ENCODE assay signal across 20 mouse cellular contexts in the genomic region with DNA sequence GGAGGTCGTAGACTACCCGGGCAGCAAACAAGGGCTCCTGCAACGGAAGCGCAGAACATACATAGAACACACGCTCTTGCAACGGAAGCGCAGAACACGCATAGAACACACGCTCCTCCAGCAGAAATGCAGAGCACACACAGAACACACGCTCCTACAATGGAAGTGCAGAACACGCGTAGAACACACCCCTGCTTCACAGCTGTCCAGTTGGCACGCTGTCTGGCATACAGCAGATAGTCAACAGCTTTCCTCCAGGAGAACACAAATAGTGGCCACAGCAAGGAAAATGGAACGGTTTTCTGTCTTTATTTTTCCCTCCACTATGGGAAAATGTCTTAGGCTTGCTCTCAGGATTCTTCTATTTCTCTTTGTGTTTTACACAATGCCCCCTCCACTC.
"Had no signal": no experiment of that assay in that cellular context is flagged by ENCODE, and none has a peak within 500 bp of the region (broad histone marks: within the 10 kb centered on the region; RNA-seq: fewer than 3 reads in every experiment).

No protein-coding gene starts in this region.

- DNase-seq: kidney, adult 8-10 months; kidney, postnatal 10 days; kidney, postnatal 36 days; liver, embryonic 13.5 days; lung, adult 2 months; lung, postnatal 14 days; lung, postnatal 4 days; retina, postnatal 1 day; right cerebral cortex, postnatal 14 days; right cerebral cortex, postnatal 4 days; thymus, adult 2 months; thymus, postnatal 14 days; thymus, postnatal 4 days had no signal

- H3K4me3 ChIP-seq: kidney, embryonic 15.5 days; left cerebral cortex, adult 2 months; liver, embryonic 13.5 days; midbrain, embryonic 13.5 days; myocyte; neural tube, embryonic 13.5 days had no signal

- H3K4me1 ChIP-seq: kidney, embryonic 15.5 days; liver, embryonic 13.5 days; midbrain, embryonic 13.5 days had no signal

- H3K4me2 ChIP-seq: kidney, embryonic 15.5 days; liver, embryonic 13.5 days; midbrain, embryonic 13.5 days; neural tube, embryonic 13.5 days had no signal

- H3K27ac ChIP-seq: kidney, embryonic 15.5 days; liver, embryonic 13.5 days; midbrain, embryonic 13.5 days; neural tube, embryonic 13.5 days; stomach, postnatal 0 days had no signal

- H3K9ac ChIP-seq: kidney, embryonic 15.5 days; liver, embryonic 13.5 days; midbrain, embryonic 13.5 days; neural tube, embryonic 13.5 days had no signal

- H3K27me3 ChIP-seq: kidney, embryonic 15.5 days; liver, embryonic 13.5 days; midbrain, embryonic 13.5 days; neural tube, embryonic 13.5 days had no signal

- H3K36me3 ChIP-seq: kidney, embryonic 15.5 days; liver, embryonic 13.5 days; midbrain, embryonic 13.5 days; neural tube, embryonic 13.5 days had no signal

- ATAC-seq: midbrain, embryonic 13.5 days; midbrain, embryonic 16.5 days had no signal

- H3K9me3 ChIP-seq: kidney, embryonic 15.5 days; liver, embryonic 13.5 days; midbrain, embryonic 13.5 days; neural tube, embryonic 13.5 days had no signal
